Mouse (Mus musculus): ENCODE data around the gene Tbx4.

The Tbx4 gene

GRCm38 (mm10) chr11:85857997-85858698 lies 28.1 kb upstream of the Tbx4 start:
- DNase-seq (ENCODE audit: low spot score), result no peak

- DNase-seq (ENCODE audit: low spot score), result no peak
Observed at GRCm38 (mm10) chr11:85864363-85864762, 21.9 kb upstream of the Tbx4 start.

GRCm38 (mm10) chr11:85876059-85876788 lies 10.0 kb upstream of the Tbx4 start:
- DNase-seq (ENCODE audit: low spot score), result no peak

GRCm38 (mm10) chr11:85884498-85884897 lies 1.7 kb upstream of the Tbx4 start:
- no peak for DNase-seq (ENCODE audit: low spot score)

GRCm38 (mm10) chr11:85886429-85886785 lies 185 bp downstream of the Tbx4 start:
- DNase-seq (ENCODE audit: low spot score), result no peak

- DNase-seq (ENCODE audit: low spot score), result no peak
Observed at GRCm38 (mm10) chr11:85887273-85887672, 1.1 kb downstream of the Tbx4 start.

- DNase-seq (ENCODE audit: low spot score), result no peak
Observed at GRCm38 (mm10) chr11:85887801-85888450, 1.7 kb downstream of the Tbx4 start.

- DNase-seq (ENCODE audit: low spot score), result no peak
Observed at GRCm38 (mm10) chr11:85888451-85888961, 2.3 kb downstream of the Tbx4 start.

GRCm38 (mm10) chr11:85889056-85889729 lies 3.0 kb downstream of the Tbx4 start:
- DNase-seq (ENCODE audit: low spot score), result no peak

GRCm38 (mm10) chr11:85889730-85890562 lies 3.7 kb downstream of the Tbx4 start:
- DNase-seq (ENCODE audit: low spot score), result no peak

- DNase-seq (ENCODE audit: low spot score), result no peak
Observed at GRCm38 (mm10) chr11:85890563-85890845, 4.3 kb downstream of the Tbx4 start.

- DNase-seq (ENCODE audit: low spot score), result no peak
Observed at GRCm38 (mm10) chr11:85891010-85891691, 4.9 kb downstream of the Tbx4 start.

GRCm38 (mm10) chr11:85891692-85892040 lies 5.4 kb downstream of the Tbx4 start:
- no peak for DNase-seq (ENCODE audit: low spot score)

- DNase-seq (ENCODE audit: low spot score), result no peak
Observed at GRCm38 (mm10) chr11:85892771-85893170, 6.5 kb downstream of the Tbx4 start.

GRCm38 (mm10) chr11:85893400-85894135 lies 7.3 kb downstream of the Tbx4 start:
- no peak for DNase-seq (ENCODE audit: low spot score)

GRCm38 (mm10) chr11:85894136-85894530 lies 7.9 kb downstream of the Tbx4 start:
- DNase-seq (ENCODE audit: low spot score), result no peak

GRCm38 (mm10) chr11:85894731-85895545 lies 8.7 kb downstream of the Tbx4 start:
- DNase-seq (ENCODE audit: low spot score), result no peak

GRCm38 (mm10) chr11:85896335-85896985 lies 10.2 kb downstream of the Tbx4 start:
- DNase-seq (ENCODE audit: low spot score), result no peak

GRCm38 (mm10) chr11:85900291-85900690 lies 14.1 kb downstream of the Tbx4 start:
- DNase-seq (ENCODE audit: low spot score), result no peak
